Mouse (Mus musculus) frontal cortex, postnatal 10 days (tissue): ENCODE measurements around the gene Snapc4.

ENCODE experiments used
- DNase-seq, 2 experiments: peaks; one replicate each; pipeline ENCODE4 v3.0.0; 2022; ENCODE audit warnings: low spot score in 2 of 2, mixed read lengths in 1 of 2

Gene Snapc4

GRCm38 (mm10) chr2:26372396-26372795 is 8.1 kb downstream of the Snapc4 start:
- DNase-seq: no peak

- no peak for DNase-seq
These were observed 11.9 kb downstream of the Snapc4 start for GRCm38 (mm10) chr2:26368572-26368971.

DNA sequence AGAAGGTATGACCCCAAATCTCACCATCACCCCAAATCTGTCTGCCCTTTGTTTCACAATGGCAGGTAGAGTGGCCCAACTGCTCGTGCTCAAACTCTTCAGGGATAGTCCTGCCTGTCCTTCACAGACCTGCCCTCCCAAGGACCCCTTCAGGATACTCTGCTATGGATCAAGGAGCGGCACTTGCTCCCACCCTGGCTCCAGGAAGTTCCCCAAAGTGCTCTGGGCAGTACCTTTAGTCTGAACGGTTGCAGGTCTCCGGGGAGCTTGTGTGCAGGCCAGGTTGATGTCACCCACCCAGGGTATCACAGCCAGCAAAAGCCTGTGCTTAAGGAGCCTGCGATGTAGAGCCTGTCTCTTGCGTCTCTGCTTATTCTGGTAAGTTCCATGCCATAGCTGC is 12.5 kb downstream of the Snapc4 start:
- DNase-seq: no peak

- no peak for DNase-seq
These were observed 15.6 kb downstream of the Snapc4 start for GRCm38 (mm10) chr2:26364738-26365465.

DNA sequence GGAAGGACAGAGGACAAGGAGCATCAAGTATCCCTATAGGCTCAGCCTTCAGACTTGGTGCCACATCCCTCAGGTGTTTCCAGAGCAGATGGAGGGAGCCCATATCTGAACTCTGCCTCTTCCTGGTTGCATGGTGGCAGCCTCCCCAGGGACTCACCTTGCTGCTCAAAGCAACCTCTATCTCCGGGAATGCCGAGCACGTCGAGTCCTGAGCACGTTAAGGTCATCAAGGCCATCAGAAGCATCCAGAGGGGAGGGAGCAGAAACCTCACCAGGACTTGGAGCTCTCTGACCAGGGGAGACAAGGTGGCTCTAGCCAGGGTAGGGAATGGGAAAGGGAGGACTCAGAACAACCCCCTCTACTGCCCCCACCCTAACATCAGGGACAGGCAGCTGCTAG is 17.0 kb downstream of the Snapc4 start:
- no peak for DNase-seq

DNA sequence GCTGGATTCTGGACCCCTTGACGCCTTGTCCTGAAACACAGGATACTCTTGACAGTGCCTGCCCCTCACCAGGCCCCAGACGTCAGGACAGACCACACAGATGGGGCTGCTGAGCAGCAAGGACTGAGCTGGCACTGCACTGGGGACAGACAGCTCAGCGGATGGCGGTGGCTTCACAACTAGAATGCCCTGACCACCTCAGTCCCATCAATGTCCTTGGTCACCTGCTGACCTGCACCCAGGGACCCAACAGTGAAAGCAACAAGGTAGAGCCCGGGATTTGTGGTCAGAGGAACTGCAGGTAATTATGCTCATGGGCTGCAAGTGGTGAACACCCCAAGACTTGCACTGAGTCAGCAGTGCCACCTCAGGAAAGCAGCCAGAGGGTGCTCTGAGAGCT is 17.5 kb downstream of the Snapc4 start:
- DNase-seq: no peak

DNA sequence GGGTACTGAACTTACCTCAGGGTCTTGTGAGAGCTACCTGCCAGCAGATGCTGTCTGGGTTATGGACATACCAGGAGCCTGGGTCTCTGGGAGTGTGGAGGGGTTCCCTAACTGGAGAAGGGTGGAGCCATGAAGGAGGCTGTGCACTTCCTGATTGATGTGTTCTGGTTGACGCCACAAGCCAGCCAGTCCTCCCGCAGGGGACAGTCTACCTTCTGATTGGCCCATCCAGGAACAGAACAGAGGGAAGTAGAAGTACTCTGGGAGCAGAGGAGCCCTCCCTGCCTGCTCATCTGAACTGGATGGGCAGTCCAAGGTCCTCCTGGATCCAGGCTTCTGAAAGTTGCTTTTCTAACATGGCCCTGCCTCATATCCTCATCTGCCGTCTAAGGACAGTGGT is 19.7 kb downstream of the Snapc4 start, which contains the start of gene Card9:
TSS of gene Card9 (minus strand) at position 147 of the 400 bp plus-strand sequence.
- DNase-seq: no peak

DNA sequence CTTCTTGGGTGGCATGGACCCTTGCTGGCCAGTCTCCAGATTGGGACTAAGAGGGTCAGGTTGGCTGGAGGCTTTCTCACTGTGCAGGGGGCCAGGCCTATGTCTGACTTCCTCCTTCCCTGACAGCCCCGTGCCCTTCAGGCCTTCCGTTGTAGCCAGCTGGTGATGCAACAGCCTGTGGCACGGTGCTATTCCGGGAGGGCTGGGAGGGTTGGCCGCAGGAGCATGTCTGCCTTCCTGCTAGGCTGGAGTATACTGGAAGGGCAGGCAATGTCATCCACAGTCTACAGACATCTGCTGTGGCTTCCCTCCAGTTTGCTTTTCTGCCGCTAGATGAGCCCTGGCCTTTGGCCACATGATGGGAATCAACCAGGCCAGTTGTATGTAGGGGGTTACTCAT is 20.5 kb downstream of the Snapc4 start:
- no peak for DNase-seq

GRCm38 (mm10) chr2:26358667-26359320 is 21.7 kb downstream of the Snapc4 start:
- DNase-seq: peak in 1 of 2 experiments; percentile 14

- DNase-seq: no peak
These were observed 23.0 kb downstream of the Snapc4 start for GRCm38 (mm10) chr2:26357484-26357883.

DNA sequence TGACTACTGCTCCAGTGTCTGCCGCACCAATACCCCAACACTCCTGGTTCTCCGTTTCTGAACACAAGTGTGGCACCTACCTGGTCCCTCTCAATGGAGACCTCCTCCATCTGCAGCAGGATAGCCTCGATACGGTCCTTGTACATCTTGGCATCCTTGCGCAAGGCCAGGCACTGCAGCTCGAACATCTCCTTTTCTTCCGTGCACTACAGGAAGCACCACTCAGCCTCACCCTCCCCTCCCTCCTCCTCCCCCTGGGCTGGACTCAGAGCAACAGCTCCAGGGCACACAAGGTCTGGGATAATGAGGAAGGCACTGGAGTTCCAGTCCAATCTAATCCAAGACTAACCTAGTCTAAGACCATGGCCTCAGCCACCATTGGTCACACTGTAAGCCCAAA is 23.8 kb downstream of the Snapc4 start:
- DNase-seq: no peak

DNA sequence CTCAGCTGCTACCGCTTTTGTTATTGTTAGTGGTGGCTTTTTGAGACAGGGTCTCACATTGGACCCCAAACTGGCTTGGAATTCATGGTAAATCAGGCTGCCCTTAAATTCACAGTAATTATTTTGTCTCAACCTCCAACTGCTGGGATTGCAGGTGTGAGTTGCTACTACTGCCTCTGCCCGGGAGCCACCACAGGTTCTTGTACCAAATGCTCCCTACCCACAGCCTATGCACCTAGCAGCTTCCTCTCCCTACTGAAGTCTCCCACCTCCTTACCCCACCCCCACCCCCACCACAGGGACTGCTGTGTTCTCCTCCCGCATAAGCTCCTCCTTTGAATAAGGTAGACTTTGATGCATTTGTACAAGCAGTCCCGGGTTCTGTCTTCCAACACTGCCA is 24.2 kb downstream of the Snapc4 start:
- no peak for DNase-seq

DNA sequence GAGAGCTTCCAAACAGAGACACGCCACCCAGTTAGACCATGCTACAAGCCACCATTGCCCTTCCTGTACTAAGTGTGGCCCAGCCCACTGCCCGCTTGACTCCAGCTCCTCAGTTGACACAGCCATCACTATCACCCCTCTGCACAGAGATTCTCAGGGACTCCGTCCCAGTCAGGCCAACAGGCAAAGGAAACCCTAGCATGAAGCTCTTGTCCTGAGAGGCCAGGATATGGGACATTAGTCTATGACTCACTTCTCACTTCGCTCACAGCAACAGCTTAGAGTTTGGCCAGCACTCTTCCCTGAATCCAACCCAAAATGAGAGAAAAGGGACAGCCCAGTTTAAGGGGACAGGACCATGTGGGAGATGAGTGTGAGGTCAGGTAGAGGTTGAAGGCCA is 26.1 kb downstream of the Snapc4 start:
- no peak for DNase-seq

DNA sequence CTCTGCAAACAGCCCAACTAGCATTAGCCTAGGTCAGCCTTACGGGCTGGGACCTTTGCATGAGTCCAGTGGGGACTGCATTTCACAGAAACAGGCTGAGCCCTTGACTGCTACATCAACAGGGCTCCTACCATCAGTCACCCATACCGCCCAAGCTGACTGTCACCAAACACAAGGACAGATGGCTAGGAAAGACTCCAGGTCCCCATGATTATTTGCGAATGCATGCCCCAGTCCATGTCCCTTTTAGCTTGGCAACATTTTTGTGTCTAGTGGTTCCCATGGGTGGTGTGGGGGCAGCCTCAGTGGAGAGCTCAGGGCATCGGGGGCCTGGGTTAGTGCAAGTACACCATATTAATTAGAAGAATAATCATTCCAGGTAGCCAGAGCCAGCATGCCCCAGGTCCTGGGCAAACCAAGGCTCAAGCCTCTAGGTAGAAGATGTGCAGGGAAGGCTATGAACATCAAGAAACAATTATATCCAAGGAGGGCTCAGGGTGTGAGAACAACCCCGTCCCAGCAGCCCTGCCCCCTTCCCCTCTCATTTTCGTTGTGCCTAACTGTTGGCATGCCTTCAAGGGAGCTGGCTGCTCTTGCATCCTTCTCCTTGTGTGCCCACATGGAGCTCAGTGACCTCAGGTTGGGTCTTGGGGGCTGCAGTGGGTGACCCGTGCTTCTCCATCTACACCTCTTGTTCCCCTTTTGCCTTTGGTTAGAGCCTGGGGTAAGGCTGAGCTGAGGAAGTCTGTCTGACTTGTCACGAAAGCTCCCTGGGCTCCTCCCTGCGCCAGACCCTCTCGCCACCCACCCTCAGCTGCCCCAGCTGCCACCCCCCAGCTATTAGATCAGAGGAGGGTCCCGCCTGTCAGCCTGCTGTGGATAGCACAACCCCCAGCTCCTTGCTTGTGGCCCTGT is 27.1 kb downstream of the Snapc4 start:
- no peak for DNase-seq

DNA sequence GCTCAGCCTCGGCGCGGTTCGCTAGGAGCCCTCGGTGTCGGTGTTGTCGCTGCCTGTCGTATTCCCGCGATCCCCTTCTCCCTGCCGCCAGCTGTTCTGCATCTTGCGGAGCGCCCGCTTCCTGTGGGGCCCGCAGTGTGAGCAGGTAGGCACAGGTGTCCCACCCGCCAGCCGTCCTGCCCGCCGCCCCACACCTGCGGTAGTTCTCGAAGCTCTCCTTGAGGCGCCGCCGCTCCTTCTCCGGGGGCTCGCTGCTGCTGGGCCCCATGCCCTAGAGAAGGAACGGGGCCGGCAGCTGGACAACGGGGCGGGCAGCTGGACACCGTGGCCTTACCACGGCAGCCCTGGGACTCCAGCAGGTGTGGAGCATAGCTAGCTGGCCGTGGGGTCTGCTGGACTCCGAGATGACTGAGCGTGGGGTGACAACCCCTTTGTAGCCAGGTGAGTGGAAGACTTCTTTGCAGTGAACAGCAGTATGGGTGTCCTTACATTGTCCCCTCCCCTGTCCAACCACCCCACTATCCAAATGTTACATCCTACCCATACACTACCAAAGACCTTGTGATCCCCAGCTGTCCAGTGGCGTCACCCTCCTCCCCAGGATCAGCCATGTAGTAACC is 28.1 kb downstream of the Snapc4 start:
- peak in 1 of 2 experiments; percentile 52 for DNase-seq

DNA sequence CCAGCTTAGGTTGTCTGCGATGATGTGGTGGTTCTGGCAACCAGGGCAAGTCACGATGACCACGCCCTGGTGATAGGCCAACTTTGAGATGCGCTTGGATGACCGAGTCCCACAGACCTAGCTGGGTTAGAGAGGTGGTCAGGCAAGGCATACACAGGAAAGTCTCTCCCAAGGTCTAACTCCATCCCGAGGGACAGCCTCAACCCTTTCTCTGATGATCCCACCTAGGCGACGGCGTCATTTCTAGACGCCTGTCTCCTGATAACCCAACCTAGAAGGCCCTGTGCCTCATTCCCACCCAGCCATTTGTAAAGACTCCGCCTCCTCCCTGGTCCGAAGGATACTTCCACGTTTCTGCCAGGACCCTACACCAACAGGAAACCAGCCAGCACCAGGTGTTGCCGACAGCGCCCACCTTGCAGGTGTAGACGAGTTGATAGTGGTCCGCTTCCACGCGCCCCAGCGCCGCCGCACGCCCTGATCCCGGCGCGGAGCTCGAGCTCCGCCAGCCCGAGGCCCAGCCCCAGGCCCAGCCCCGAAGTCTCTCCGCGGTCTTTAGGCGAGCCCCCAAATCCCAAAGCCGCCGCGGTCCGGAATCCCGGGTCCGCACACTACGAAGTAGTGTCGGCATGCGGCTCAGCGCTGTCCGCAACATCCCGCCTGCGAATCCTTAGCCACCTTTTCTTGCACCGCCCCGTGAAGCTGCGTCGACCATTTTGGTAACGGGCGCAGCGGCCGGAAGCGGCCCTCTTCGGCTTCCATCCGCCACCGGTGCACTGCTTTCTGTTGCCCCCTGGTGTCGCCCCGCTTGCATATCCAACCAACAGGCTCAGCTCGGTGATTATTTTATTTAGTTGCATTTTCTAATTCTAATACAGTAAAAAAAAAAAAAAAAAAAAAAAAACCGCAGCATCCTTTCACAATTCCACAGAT is 28.8 kb downstream of the Snapc4 start, which contains the start of gene Dnlz:
TSS of gene Dnlz (minus strand) at position 753 of the 933 bp plus-strand sequence.
- peak; percentile 86 to 93 for DNase-seq

DNA sequence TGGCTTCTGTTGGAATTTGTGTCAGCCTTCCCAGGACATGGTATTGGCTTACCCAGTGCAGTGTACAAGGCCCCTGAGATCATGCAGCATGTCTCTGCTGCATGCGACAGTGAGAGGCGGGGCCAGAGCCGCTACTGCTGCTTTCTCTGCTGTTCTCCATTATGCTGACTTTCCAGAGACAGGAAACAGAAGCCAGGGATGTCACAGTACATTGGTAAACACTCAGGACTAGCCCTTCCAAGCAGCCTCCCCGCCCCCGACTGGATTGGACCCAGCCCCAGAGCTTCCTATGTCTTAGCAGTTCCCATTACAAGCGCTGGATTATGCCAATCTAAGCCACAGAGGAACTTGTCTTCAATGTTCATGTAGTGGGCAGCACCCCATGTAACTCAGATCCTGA is 32.2 kb downstream of the Snapc4 start:
- no peak for DNase-seq

GRCm38 (mm10) chr2:26342609-26343490 is 37.6 kb downstream of the Snapc4 start:
- DNase-seq: no peak

- DNase-seq: peak; percentile 42 to 76
These were observed 38.4 kb downstream of the Snapc4 start for GRCm38 (mm10) chr2:26342044-26342443.
